Mouse (Mus musculus) heart, adult 18-20 months (tissue): Measurements from ENCODE around the gene Dpm3. TPM values are rescaled to one million over a fixed set of nuclear protein-coding genes. Genes with fewer than 3 reads are reported as not detected.

ENCODE experiments used
- DNase-seq, 2 experiments: peaks; one replicate each; pipeline ENCODE4 v3.0.0; 2021 to 2022; ENCODE audit warnings: mixed read lengths in 1 of 2
- total RNA-seq, 2 experiments: library from RNA; stranded (reverse); gene quantifications; 2 replicates each; pipeline ENCODE4 v1.2.3; 2021

The Dpm3 gene
- total RNA-seq, 2 experiments from 2014 or later, result 54.1 to 54.7 TPM

GRCm38 (mm10) chr3:89268916-89269315 lies 9.8 kb downstream of the Dpm3 start:
- no peak for DNase-seq

DNA sequence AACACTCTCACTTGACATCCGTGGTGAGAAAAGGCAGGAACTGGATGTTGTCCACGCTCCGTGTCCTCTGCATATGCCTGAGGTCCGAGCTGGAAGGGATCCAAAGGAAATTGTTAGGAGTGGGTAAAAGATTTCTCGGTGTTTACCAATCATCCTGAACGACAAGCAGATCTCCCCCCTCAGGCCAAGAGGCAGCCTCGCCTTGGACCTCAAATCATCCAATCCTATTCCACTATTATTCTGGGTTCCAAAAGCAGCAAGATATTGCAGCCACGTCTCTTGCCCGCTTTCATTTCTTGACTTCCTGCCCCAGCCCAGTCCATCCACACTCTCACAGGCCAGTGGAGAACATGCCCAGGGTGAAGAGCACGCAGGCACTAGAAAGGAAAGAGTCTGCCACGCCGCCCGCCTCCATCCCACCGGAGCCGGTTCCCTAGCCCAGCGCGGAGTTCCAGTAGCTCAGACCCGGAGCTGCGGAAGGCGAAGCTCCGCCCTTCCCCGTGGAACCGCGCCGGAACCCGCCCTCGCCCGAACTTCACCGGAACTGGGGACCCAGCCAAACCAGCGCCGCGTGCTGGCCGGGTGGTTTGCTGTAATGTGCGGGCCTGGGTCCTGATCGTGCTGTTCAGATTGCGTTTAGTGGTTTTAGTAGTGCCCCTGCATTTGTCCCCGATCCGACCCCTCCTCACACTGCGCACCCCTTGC lies 11.0 kb downstream of the Dpm3 start, which contains the start of gene Slc50a1:
Gene Slc50a1, minus strand, starts transcription at position 520 of the 705 bp plus-strand sequence.
- DNase-seq, result peak; percentile 94

- peak; percentile 69 to 75 for DNase-seq
These were observed 11.7 kb downstream of the Dpm3 start for GRCm38 (mm10) chr3:89270891-89271290.

- no peak for DNase-seq
These were observed 12.6 kb downstream of the Dpm3 start for GRCm38 (mm10) chr3:89271760-89272159.

- DNase-seq, result no peak
These were observed 16.9 kb downstream of the Dpm3 start for GRCm38 (mm10) chr3:89276061-89276460.

- DNase-seq, result peak; percentile 69 to 70
These were observed 18.3 kb downstream of the Dpm3 start for GRCm38 (mm10) chr3:89277281-89278021.

- peak; percentile 76 to 90 for DNase-seq
These were observed 18.9 kb downstream of the Dpm3 start for GRCm38 (mm10) chr3:89278107-89278506.

DNA sequence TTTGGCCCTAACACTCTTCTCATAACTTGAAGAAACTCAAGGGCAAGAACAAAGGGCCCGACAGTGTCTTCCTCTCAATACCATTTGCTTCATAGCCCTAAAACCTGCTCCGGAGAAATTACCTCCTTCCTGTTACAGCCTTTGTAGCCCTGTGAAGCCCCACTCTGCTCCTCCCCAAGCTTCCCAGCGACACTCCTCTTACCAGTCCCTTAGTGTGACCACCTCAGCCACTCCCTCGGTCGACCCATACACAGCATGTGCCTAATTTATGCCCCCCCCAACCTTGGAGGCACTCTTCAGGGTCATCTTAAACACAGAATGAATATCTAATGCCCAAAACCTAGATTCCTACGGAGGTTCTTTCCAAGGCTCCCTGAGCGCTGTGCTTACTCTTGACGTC lies 19.5 kb downstream of the Dpm3 start:
- no peak for DNase-seq

- DNase-seq, result peak; percentile 93 to 94
These were observed 20.2 kb downstream of the Dpm3 start for GRCm38 (mm10) chr3:89279153-89279890.

DNA sequence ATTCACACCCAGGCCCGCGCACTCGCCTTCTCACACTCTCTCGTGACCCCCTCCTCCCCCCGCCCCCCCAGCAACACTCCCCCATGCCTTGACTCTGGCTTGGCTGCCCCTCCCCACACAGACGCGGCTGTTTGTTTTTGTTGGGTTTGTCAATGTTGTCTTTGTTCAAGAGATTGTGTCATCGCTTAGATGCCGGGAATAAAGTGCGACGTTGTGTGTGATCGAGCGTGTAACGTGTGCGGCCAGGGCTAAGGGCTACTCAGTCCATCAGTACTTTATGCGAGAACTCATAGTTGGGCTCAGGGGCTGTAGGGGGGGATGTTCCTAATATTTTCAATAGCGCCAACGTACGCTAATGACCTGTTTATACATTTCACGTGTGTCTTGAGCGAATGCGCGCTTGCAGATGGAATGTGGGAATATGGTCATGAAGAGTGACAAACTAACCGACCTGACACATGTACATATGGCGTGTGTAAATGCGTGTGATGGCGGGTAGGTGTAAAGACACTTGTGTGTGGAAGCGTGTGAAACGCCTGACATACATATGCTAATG lies 21.0 kb downstream of the Dpm3 start:
- peak in 1 of 2 experiments; percentile 71 for DNase-seq

DNA sequence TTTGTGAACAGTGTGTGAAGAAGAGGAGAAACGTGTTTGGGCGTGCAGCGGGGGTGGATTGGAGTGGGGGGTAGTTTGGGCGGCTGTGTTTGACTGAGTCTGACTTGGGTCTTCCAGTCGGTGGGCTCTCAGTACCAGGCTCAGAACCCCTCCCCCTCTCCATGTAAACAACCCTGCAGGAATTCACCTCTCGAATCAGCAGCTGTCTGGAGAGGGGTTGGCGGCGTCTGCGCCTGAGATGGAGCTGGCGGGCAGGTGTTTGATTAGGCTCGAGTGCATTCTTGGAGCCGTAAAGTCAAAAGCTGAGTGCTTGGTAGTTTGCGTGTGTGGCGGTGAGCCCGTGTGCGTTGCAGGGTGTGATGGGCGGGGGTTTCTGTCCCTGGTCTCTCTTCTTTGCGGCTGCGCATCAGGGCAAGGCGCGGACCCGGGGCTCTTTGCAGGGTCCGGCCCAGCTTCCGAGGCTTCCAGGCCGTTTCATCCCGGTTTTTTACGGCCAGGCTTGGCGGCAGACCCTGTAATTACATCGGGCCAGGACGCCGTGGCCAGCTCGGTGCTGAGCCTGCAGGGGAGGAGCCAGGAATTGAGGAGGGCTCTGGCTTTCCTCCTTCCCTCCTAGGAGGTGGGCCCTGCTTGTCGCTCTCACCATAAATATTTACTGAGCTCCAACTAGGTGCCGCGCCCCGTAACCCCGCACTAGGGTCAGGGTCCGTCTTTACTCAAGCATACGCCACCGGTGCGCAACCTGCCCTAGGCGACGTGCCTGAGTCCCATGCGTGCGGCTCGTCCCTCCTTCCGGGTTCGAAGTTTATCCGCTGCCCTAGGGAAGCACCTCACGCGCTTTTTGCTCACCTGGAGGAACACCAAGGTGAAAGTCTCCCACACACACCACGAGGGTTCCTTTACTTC lies 21.7 kb downstream of the Dpm3 start, which contains the start of gene Efna1:
Gene Efna1, minus strand, starts transcription at position 537 of the 906 bp plus-strand sequence.
- DNase-seq, result peak; percentile 84 to 88

DNA sequence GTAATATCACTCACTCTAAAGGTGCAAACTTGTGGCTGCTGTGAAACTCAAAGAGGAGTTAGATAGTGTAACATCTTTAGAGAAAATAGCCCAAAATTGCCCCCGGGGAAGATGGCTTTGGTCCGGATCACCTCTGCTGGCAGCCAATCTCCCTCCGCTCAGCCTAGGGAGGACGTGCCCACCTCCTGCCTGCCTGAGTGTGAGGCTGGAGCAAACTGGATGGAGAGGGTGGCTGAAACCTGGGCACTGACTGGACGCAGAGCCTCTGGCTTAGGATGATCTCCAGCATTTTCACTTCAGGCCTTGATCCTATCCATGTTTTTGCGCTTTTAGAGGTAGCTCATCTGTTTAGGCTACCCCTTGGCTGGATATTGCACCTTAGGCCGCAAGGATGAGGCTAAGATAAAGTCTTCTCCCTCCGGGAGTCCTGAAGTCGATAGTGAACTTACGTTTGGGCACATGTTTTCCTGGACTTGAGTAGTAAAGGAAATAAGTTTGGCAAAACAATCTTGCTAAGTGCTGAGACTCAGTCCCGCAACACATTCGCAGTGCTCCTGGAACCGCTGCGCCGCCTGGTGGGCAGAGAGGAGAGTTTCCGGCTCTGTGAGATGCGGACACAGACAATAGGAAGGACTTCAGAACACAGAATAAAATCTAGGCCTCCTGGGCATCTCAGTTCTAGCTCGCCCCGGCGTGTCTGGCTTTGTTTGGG lies 22.6 kb downstream of the Dpm3 start:
- DNase-seq, result peak; percentile 89 to 95

DNA sequence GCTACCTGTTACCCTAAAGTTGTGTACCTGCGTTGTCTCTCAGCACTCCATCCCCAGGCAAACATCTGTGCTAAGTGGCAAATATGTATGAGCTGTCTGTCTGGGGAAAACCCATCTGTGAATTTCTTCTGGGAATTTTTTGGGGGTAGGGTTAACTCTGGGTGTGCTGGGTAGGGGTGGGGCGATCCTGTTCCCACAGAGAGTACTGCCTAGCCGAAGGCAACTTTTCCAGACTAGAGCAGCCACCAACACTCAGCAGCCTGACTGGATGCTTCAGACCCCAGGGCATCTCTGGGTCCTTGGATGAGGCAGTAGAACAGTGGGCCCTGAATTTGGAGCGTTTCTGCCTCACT lies 23.1 kb downstream of the Dpm3 start:
- no peak for DNase-seq

DNA sequence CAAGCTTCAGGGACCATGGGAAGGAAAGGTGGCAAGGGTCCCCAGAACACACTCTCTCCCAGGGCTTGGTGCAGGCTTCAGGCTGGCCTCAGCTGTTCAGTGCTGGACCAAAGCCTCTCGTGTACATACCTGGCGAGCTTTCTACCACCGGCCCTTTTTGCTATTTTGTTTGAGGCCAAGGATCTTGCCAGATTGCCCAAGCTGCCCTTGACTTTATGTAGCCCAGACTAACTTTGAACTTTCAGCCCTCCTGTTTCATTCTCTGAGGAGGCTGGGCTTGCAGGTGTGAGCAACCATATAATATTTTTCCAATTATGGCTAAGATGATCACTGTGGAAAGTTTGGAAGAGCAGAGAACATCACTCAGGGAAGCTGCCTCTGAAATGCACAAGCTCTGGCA lies 25.1 kb downstream of the Dpm3 start:
- no peak for DNase-seq

GRCm38 (mm10) chr3:89285526-89285925 lies 26.4 kb downstream of the Dpm3 start:
- DNase-seq, result no peak

GRCm38 (mm10) chr3:89287286-89287685 lies 28.1 kb downstream of the Dpm3 start:
- DNase-seq, result no peak

DNA sequence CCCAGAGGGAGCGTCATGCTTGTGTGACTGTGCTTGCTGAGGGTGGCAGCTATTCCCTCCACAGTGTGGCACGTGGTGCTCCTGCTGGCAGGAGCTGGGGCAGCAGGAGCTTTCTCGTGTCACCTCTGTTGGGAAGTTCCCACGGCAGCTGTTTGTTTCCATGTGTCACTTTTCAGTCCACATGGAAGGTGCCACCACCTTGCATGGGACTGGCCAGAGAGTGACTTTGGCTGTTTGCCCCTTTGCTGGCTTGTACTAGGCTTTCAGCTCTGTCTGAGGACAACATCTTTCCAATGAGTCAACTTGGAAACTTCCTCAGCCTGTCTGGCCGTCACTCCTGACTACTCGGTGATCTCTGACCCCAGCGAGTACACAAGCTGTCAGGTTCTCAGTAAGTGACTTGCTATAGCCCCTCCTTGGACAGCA lies 29.4 kb downstream of the Dpm3 start:
- DNase-seq, result peak; percentile 61

- no peak for DNase-seq
These were observed 32.7 kb downstream of the Dpm3 start for GRCm38 (mm10) chr3:89291874-89292273.

DNA sequence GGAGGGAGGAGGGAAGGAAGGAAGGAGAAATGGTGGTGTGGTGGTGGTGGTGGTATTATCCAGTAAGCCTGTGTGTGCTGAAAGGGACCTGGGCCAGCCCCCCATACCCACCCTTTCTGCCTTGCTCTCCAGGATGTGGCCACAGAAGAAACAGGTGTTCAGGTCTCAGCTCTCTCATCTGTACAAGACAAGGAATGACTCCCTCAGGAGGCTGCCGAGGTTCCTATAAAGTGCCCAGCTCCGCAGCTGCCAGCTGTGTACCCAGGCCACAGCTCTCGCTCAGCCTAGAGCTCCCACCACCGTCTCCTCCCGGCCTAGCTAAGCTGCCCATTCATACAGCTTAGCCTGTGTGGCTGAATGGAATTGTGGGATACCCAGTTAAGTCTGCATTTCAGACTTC lies 33.1 kb downstream of the Dpm3 start:
- DNase-seq, result no peak

DNA sequence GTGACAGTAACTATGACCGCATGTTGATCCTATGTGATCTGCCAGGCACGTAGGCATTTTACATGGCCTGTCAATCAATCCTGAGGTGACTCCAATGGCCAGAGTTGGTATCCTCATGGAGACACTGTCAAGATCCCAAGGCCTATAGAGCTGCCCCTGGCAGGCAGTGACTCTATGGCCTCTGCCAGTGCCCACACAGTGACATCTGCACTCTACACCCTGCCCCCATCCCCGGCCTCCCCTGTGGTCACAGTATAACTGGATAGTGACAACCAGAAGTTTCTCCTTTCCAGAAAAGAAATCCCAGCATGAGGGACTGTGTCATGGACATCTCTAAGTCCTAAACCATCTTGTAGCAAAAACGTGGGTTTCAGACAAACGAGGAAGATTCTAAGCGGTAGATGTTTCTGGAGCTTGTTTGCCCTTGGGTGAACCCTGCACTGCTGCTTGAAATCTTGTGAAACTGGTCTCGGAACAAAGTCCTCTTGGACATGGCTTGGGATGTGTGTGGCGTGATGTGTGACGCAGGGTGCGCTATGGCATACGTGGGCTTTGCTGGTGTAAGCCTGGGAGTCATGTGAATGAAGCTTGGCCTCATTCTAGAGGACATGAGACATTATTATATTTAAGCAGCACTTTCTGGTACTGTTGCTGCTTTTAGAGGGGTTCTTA lies 34.2 kb downstream of the Dpm3 start:
- no peak for DNase-seq
